Mouse (Mus musculus): ENCODE data around the gene Sgcd.

DNA sequence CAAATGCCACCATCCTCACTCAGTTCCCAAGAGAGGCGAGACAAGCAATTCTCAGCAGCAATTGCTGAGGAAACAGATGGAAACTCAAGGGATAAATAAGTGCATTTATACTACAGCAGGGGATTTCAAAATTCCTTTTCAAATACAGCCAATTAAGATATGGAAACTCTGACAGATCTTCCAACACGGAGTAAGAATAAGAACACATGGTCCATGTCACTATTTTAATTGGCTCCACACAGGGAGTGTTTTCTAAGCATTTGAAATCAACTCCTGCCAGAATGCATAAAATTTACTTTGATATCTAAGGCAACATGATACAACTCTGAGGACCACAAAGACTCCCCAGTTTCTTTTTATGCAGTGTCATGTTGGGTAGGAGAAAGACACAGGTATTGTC lies 49.0 kb downstream of the Sgcd start:
- TF ChIP-seq IRF4 (IDR thresholded peaks at IDR 0.05; ENCODE audit: low read depth, low read length): no peak
- no peak for TF ChIP-seq CTCF (conservative IDR thresholded peaks at IDR 0.05 in 1 of 2, IDR thresholded peaks at IDR 0.05 in 1 of 2; ENCODE audit: low read depth in 2 of 2, low read length in 2 of 2)
- TF ChIP-seq NRF1 (IDR thresholded peaks at IDR 0.05; ENCODE audit: low read depth, low read length): no peak
- no peak for TF ChIP-seq SIN3A (IDR thresholded peaks at IDR 0.05; ENCODE audit: low read length)
- no peak for TF ChIP-seq TBP (conservative IDR thresholded peaks at IDR 0.05; ENCODE audit: low read depth, low read length)
- TF ChIP-seq ELF1 (IDR thresholded peaks at IDR 0.05; ENCODE audit: low read depth, low read length): no peak
- no peak for TF ChIP-seq POLR2A (IDR thresholded peaks at IDR 0.05; ENCODE audit: low read depth, low read length)
- no peak for TF ChIP-seq EP300 (IDR thresholded peaks at IDR 0.05; ENCODE audit: low read length)
- TF ChIP-seq MYC (IDR thresholded peaks at IDR 0.05; ENCODE audit: low read depth, low read length): no peak
- TF ChIP-seq HCFC1 (IDR thresholded peaks at IDR 0.05; ENCODE audit: low read depth, low read length): no peak
- no peak for TF ChIP-seq SMC3 (IDR thresholded peaks at IDR 0.05; ENCODE audit: low read depth, low read length)
- no peak for TF ChIP-seq RAD21 (IDR thresholded peaks at IDR 0.05; ENCODE audit: low read depth, low read length)
- TF ChIP-seq MAX (IDR thresholded peaks at IDR 0.05; ENCODE audit: low read length): no peak
